Mouse (Mus musculus): ENCODE measurements at regions not wholly inside any gene's neighbourhood (a gene's known extent, or its start where the extent isn't known, plus 50 kb on each side); places are given as distances from the start of the nearest gene placed in this dataset.

DNA sequence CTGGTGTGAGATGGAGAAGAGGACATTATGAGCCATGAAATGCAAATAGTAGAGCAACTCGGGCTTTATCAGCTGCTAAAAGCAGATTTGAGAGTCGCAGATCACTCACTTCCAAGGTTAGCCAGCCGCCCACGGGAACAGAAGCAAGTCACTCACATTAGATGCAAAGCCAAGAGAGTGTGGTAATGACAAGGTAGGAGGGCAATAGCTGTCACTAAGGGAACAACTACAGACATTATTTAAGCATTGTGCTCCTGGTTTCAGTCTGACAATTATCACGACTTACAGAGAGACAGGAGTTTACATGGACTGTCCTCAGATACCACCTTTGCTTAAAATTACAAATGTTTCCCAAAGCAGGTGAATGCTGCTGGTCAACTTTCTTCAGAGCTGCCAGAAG, 128.5 kb upstream of the Vldlr start:
- no peak for DNase-seq (ENCODE audit: low spot score)
- no peak for ATAC-seq (replicated peaks; ENCODE audit: insufficient number of reproducible peaks, low FRiP score, low TSS enrichment, low read depth)
- no peaks in the 10 kb centered on the region for H3K36me3 ChIP-seq (replicated peaks; ENCODE audit: control insufficient read depth, insufficient read depth, low read depth, low read length)
- H3K4me2 ChIP-seq (ENCODE audit: low read depth, low read length) = no peak overlapping the region
- H3K4me3 ChIP-seq (ENCODE audit: low read depth, low read length) = no peak overlapping the region
- 86% methylated on average over 5 of the region's 5 CpGs for WGBS
- H3K27me3 ChIP-seq (ENCODE audit: control insufficient read depth, insufficient read depth, low read length) = no peaks in the 10 kb centered on the region
- no peak overlapping the region for H3K9ac ChIP-seq (replicated peaks; ENCODE audit: low read length)
- no peak overlapping the region for H3K27ac ChIP-seq (replicated peaks; ENCODE audit: low read depth, low read length)
- H3K4me1 ChIP-seq (ENCODE audit: control insufficient read depth, insufficient read depth, low read length) = no peaks in the 10 kb centered on the region
- no peaks in the 10 kb centered on the region for H3K9me3 ChIP-seq (replicated peaks; ENCODE audit: control insufficient read depth, low read length)

DNA sequence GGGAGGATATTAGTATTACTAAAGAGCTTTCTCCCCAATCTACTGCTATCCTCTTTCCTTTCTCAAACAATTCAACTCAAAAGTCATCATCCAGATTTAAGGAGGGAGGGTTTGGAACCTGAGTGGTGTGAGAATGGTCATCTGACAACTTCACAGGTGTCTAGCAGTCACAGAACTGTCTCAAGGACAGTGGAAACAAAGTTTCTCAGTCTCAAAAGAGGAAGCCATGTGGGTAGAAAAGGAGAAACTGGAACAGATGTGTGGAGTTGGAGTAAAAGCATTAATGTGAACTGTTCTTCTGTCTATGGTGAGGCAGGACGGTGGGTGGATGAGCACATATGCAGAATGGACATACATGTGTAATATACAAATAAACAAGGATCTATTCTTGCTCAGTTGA, 127.2 kb upstream of the Vldlr start:
- Histone ChIP-seq H3K9ac (replicated peaks; ENCODE audit: low read length) (no peak overlapping the region), H3K4me2 (ENCODE audit: low read depth, low read length) (no peak overlapping the region), H3K9me3 (replicated peaks; ENCODE audit: control insufficient read depth, low read length) (no peaks in the 10 kb centered on the region), H3K27me3 (ENCODE audit: control insufficient read depth, insufficient read depth, low read length) (no peaks in the 10 kb centered on the region), H3K27ac (replicated peaks; ENCODE audit: low read depth, low read length) (no peak overlapping the region), H3K36me3 (replicated peaks; ENCODE audit: control insufficient read depth, insufficient read depth, low read depth, low read length) (no peaks in the 10 kb centered on the region), H3K4me1 (ENCODE audit: control insufficient read depth, insufficient read depth, low read length) (no peaks in the 10 kb centered on the region), H3K4me3 (ENCODE audit: low read depth, low read length) (no peak overlapping the region)
- DNase-seq (ENCODE audit: low spot score) (no peak), ATAC-seq (replicated peaks; ENCODE audit: insufficient number of reproducible peaks, low FRiP score, low TSS enrichment, low read depth) (no peak)
- 91% methylated on average over 1 of the region's 1 CpGs for WGBS

DNA sequence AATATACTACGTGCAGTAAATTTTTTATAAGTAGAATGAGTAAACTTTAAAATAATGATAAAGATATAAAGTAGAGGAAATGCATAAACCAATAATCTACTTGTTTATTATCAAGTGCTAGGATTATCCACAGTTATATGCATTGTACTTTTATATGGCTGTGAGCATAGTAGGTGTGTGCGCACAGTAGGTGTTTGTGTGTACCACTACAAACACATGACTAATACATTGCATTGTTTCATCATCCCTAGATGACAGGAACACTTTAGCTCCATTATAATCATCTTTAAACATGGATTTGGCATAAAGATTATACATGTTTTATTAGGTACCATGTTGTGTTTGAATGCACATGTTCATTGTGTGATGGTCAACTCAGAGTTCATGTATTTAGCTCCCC, 124.7 kb upstream of the Vldlr start:
- Histone ChIP-seq H3K36me3 (replicated peaks; ENCODE audit: control insufficient read depth, insufficient read depth, low read depth, low read length) (no peaks in the 10 kb centered on the region), H3K27ac (replicated peaks; ENCODE audit: low read depth, low read length) (no peak overlapping the region), H3K4me1 (ENCODE audit: control insufficient read depth, insufficient read depth, low read length) (no peaks in the 10 kb centered on the region), H3K9me3 (replicated peaks; ENCODE audit: control insufficient read depth, low read length) (no peaks in the 10 kb centered on the region), H3K4me2 (ENCODE audit: low read depth, low read length) (no peak overlapping the region), H3K27me3 (ENCODE audit: control insufficient read depth, insufficient read depth, low read length) (no peaks in the 10 kb centered on the region), H3K9ac (replicated peaks; ENCODE audit: low read length) (no peak overlapping the region), H3K4me3 (ENCODE audit: low read depth, low read length) (no peak overlapping the region)
- DNase-seq (ENCODE audit: low spot score) = no peak
- WGBS = 93% methylated on average over 2 of the region's 2 CpGs
- ATAC-seq (replicated peaks; ENCODE audit: insufficient number of reproducible peaks, low FRiP score, low TSS enrichment, low read depth) = no peak

DNA sequence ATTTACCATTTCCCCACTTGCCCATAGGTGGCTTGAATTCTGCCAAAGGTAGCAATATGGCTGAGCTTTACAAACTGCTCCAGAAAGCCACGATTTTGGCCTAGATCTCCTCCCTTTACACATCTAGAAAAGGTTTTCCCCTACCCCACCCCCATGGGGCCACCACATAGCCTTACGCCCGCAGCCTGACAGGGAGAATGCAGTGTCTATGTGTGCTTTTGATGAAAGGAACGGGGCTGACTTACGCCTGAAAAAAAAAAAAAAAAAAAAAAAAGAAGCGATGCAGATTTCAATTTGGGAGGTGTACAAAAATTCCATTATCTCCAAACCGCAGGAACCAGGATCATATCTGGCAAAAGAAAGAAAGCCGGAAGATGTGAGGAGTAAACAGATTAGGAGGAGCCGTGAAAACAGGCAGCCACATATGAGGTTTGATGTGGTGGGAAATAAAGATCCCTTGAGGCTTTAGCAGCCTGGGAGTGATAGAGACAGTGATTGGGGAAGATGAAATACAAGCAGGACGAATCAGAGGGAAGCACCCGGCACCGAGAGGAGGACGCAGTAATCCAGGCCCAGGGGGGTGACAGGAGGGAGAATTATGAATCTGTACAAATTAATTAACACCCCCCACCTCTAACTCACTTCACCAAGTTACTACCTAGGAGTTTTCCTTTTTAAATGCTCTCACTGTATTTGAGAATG, 121.4 kb upstream of the Vldlr start:
- no peaks in the 10 kb centered on the region for H3K36me3 ChIP-seq (replicated peaks; ENCODE audit: control insufficient read depth, insufficient read depth, low read depth, low read length)
- no peak overlapping the region for H3K4me3 ChIP-seq (ENCODE audit: low read depth, low read length)
- no peak overlapping the region for H3K9ac ChIP-seq (replicated peaks; ENCODE audit: low read length)
- no peaks in the 10 kb centered on the region for H3K4me1 ChIP-seq (ENCODE audit: control insufficient read depth, insufficient read depth, low read length)
- 78% methylated on average over 13 of the region's 13 CpGs for WGBS
- no peak for ATAC-seq (replicated peaks; ENCODE audit: insufficient number of reproducible peaks, low FRiP score, low TSS enrichment, low read depth)
- DNase-seq (ENCODE audit: low spot score) = no peak
- H3K27me3 ChIP-seq (ENCODE audit: control insufficient read depth, insufficient read depth, low read length) = no peaks in the 10 kb centered on the region
- no peak overlapping the region for H3K4me2 ChIP-seq (ENCODE audit: low read depth, low read length)
- no peaks in the 10 kb centered on the region for H3K9me3 ChIP-seq (replicated peaks; ENCODE audit: control insufficient read depth, low read length)
- H3K27ac ChIP-seq (replicated peaks; ENCODE audit: low read depth, low read length) = no peak overlapping the region

DNA sequence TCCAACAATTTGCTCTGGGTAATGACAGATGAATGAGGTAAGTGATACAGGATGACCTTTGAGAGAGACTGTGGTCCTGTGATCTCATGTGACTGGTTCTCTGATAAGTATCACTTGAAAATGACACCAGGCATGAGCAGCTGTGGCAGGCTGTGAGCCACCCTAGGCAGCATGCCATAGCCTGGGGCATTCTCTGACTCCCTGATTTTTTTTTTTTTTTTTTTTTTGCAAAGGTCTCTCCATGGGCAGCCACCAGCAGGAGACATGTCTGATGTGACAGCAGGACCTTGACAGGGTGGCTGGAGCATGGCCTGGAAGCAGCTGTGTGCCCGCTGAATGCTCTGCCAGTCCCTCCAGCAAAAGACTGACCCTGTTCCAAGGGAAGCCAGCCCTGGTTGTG, 116.4 kb upstream of the Vldlr start:
- no peaks in the 10 kb centered on the region for H3K27me3 ChIP-seq (ENCODE audit: control insufficient read depth, insufficient read depth, low read length)
- WGBS = 55% methylated on average over 1 of the region's 1 CpGs
- H3K9ac ChIP-seq (replicated peaks; ENCODE audit: low read length) = no peak overlapping the region
- no peaks in the 10 kb centered on the region for H3K9me3 ChIP-seq (replicated peaks; ENCODE audit: control insufficient read depth, low read length)
- DNase-seq (ENCODE audit: low spot score) = no peak
- no peak overlapping the region for H3K4me2 ChIP-seq (ENCODE audit: low read depth, low read length)
- no peaks in the 10 kb centered on the region for H3K4me1 ChIP-seq (ENCODE audit: control insufficient read depth, insufficient read depth, low read length)
- H3K36me3 ChIP-seq (replicated peaks; ENCODE audit: control insufficient read depth, insufficient read depth, low read depth, low read length) = no peaks in the 10 kb centered on the region
- no peak overlapping the region for H3K27ac ChIP-seq (replicated peaks; ENCODE audit: low read depth, low read length)
- no peak overlapping the region for H3K4me3 ChIP-seq (ENCODE audit: low read depth, low read length)
- ATAC-seq (replicated peaks; ENCODE audit: insufficient number of reproducible peaks, low FRiP score, low TSS enrichment, low read depth) = no peak

DNA sequence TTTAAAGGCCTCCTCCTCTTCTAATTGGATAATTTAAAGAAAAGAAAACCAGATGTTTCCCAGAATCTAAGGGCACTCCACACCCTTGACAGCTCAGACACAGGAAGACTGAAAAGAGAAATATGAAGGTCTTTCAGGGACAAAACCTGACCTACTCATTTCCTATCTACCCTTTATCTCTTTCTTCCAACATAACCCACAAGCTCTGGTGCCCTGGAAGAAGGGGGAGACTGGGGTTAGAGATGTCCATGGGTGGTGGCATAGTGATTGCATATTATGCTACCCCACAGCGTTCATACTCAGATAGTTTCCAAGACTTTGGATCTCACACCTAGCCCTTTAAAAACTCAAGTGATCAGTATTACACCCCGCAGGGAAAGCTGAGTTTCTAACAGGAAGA, 105.8 kb upstream of the Vldlr start:
- DNase-seq (ENCODE audit: low spot score) (no peak), ATAC-seq (replicated peaks; ENCODE audit: insufficient number of reproducible peaks, low FRiP score, low TSS enrichment, low read depth) (no peak)
- Histone ChIP-seq H3K4me2 (ENCODE audit: low read depth, low read length) (no peak overlapping the region), H3K9ac (replicated peaks; ENCODE audit: low read length) (no peak overlapping the region), H3K4me1 (ENCODE audit: control insufficient read depth, insufficient read depth, low read length) (no peaks in the 10 kb centered on the region), H3K27me3 (ENCODE audit: control insufficient read depth, insufficient read depth, low read length) (no peaks in the 10 kb centered on the region), H3K9me3 (replicated peaks; ENCODE audit: control insufficient read depth, low read length) (no peaks in the 10 kb centered on the region), H3K36me3 (replicated peaks; ENCODE audit: control insufficient read depth, insufficient read depth, low read depth, low read length) (no peaks in the 10 kb centered on the region), H3K4me3 (ENCODE audit: low read depth, low read length) (no peak overlapping the region), H3K27ac (replicated peaks; ENCODE audit: low read depth, low read length) (no peak overlapping the region)
- 84% methylated on average over 2 of the region's 2 CpGs for WGBS

DNA sequence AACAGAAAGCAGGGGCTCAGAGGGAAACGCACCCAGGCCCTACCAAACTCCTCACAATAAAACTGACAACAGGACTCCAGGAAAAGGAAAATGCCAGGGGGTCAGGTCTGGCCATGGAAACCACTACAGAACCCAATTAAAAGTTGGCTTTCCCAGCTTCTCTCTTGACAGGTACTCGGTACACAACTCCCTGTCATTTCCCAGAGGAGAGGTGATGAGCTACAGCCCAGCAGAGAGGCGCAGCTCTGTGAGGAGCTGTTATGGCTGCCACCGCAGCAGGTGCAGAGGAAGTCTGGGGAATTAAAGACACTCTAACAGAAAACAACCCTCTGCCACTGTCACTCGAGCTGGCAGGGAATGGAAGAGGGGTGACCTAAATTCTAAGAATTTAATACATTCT, 95.4 kb upstream of the Vldlr start:
- H3K36me3 ChIP-seq (replicated peaks; ENCODE audit: control insufficient read depth, insufficient read depth, low read depth, low read length) = no peaks in the 10 kb centered on the region
- ATAC-seq (replicated peaks; ENCODE audit: insufficient number of reproducible peaks, low FRiP score, low TSS enrichment, low read depth) = no peak
- H3K9ac ChIP-seq (replicated peaks; ENCODE audit: low read length) = no peak overlapping the region

DNA sequence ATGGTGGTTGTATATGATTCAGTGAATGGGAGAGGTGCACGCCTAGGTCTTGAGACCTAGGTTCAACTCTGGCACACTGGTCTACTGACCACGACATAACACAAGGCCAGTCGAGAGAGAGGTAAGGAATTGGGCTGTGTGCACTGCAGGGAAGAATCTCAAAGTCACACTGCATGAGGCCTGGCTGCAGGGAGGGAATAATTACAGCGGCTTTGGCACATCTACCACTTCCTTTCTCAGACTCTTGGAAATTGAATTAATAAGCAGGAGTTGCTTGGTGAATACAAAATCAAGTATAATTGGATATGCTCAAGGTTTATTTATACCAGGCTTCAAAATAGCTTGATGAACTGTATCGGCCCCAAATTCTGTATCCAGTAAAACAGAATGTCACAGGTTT, 93.9 kb upstream of the Vldlr start:
- H3K4me1 ChIP-seq (ENCODE audit: control insufficient read depth, insufficient read depth, low read length) = no peaks in the 10 kb centered on the region
- H3K27me3 ChIP-seq (ENCODE audit: control insufficient read depth, insufficient read depth, low read length) = no peaks in the 10 kb centered on the region
- H3K36me3 ChIP-seq (replicated peaks; ENCODE audit: control insufficient read depth, insufficient read depth, low read depth, low read length) = no peaks in the 10 kb centered on the region
- no peak for ATAC-seq (replicated peaks; ENCODE audit: insufficient number of reproducible peaks, low FRiP score, low TSS enrichment, low read depth)
- DNase-seq (ENCODE audit: low spot score) = no peak
- 79% methylated on average over 5 of the region's 5 CpGs for WGBS
- H3K9ac ChIP-seq (replicated peaks; ENCODE audit: low read length) = no peak overlapping the region
- H3K27ac ChIP-seq (replicated peaks; ENCODE audit: low read depth, low read length) = no peak overlapping the region
- H3K9me3 ChIP-seq (replicated peaks; ENCODE audit: control insufficient read depth, low read length) = no peaks in the 10 kb centered on the region
- H3K4me2 ChIP-seq (ENCODE audit: low read depth, low read length) = no peak overlapping the region
- H3K4me3 ChIP-seq (ENCODE audit: low read depth, low read length) = no peak overlapping the region

More for the DNA sequence above, 95.4 kb upstream of the Vldlr start:
- Histone ChIP-seq H3K27me3 (ENCODE audit: control insufficient read depth, insufficient read depth, low read length) (no peaks in the 10 kb centered on the region), H3K4me3 (ENCODE audit: low read depth, low read length) (no peak overlapping the region), H3K4me2 (ENCODE audit: low read depth, low read length) (no peak overlapping the region), H3K27ac (replicated peaks; ENCODE audit: low read depth, low read length) (no peak overlapping the region), H3K9me3 (replicated peaks; ENCODE audit: control insufficient read depth, low read length) (no peaks in the 10 kb centered on the region), H3K4me1 (ENCODE audit: control insufficient read depth, insufficient read depth, low read length) (no peaks in the 10 kb centered on the region)
- 61% methylated on average over 5 of the region's 5 CpGs for WGBS
- DNase-seq (ENCODE audit: low spot score) = no peak

Measured in embryonic facial prominence, embryonic 11.5 days (tissue).